Mouse (Mus musculus) adrenal gland, adult (tissue): Measurements from ENCODE around the gene Fblim1.

Source experiments
- DNase-seq, 2 experiments: peaks; one replicate each; pipeline ENCODE4 v3.0.0; 2022 to 2023; ENCODE audit warnings: low spot score in 1 of 2; ENCODE audit not compliant: inconsistent age in 2 of 2

Gene Fblim1

DNA sequence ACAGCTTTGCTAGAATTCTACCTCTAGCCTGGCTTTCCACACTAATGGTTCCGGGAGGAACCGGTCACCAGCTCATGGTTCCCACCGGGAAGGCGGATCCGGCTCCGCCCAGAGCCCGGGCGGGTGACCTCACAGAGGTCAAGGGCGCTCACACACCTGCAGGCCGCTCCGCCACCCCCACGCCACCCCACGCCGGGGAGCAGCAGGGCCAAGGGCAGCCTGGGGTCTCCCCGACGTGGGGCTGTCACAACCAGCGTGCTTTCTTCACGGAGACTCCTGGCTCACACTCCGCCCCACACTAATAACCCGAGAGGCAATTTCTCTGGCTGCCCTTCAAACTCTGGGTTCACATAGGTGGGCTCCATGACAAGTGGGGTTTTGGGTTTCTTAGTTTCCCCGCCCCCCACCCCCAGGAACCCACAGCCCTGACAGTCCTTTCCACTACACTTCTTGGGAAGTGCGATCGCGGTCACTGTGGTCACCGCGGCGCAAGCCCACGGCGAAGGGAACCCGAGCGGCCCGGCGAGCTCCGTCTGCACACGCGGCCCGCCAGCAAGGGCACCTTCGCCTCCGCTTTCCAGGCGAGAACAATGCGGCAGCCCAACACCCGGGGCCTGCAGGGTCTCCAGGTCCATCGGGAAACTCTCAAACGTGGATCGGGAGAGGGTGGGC is 60.7 kb downstream of the Fblim1 start:
- DNase-seq = peak; percentile 86 to 95

DNA sequence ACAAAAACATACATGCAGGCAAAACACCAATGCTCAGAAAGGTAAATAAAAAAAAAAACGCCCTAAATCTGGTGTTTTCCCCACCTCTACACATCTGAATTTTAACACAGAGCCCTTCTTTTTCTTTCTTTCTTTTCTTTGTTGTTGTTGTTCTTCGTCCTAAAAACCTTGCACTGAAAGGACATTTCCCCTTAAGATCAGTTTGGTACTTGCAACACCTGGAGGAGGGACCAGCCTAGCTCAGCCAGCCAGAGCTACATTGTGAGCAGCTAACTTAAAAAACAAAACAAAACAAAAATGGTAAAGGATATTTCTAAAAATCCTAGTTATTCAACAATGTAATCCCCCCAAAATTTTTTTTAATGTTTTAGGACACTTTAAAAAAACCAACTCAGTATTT is 61.4 kb downstream of the Fblim1 start:
- peak in 1 of 2 experiments; percentile 53 for DNase-seq

DNA sequence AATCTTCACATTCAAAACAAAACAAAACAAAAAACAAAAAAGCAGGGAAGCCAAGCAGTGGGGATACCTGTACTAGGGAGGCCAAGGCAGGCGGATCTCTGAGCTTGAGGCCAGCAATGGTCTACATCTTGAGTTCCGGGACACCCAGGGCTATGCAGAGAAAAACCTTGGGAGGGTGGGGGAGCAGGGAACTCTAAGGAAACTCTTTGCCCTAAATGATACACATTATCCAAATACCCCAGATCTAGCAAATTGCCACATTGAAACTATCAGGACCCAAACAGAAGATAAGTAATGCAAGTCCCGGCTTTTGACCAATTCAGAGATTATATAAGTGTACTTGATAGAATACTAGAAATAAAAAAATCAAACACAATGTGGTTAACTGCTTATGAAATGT is 62.3 kb downstream of the Fblim1 start:
- DNase-seq = peak in 1 of 2 experiments; percentile 39

DNA sequence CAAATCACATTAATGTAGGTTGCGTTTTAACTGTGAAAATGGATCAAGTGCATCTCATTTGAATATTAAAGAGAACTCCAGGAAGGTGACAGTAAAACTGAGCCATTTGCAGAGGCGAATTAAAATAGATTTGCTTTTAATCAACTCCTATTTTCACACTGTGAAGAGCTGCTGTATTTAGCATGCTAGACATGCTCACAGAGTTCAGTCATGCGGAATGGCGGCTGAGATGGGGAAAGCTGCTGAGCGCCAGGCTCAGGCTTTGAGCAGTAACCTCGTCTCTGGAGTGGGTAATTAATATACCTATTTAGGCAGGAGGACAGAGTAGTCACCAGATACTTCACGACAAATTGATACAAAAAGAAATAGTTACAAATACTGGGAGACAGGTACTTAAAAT is 64.0 kb downstream of the Fblim1 start:
- DNase-seq = no peak

DNA sequence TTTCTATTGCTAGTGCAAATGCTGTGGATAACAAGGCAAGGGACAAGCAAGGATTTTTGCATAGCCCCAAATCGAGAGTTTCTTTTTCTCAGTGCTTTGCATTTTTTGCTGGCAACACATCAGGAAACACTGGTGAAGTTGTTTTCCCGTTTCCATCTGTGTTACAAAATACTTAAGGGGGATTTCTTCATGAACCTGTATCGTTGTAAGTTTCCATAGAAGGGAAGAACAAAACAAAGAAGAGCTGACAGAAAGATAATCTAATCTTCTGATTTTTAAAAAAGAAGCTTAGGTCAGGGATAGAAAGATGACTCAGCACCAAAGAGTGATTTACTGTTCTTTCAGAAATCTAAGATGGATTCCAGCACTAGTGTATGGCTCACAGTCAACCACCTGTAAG is 65.1 kb downstream of the Fblim1 start:
- peak in 1 of 2 experiments; percentile 67 for DNase-seq

DNA sequence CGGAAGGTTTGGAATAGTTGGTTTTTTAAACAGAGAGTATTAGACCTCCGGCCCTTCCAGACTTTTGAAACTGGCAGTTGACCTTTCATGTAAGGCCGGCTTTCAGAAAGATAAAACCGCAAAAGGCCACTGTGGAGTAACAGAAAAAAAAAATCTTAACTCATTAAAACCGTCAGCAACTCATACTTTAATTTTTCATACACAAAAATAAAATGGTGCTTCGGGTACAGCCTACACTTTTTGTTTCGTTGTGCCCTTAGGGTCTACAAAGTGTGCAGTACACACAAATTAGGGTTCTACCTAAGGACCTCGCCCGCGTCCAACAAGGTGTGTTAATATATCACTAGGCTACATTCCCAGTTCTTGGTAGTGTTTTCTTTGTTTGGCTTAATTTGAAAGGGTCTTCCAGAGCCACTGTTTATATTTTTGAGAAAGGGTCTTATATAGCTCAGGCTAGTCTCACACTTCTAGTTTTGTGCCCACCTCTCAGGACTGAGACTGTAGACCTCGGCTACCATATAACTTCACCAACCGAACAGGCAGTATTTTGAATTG is 66.6 kb downstream of the Fblim1 start:
- DNase-seq = no peak

DNA sequence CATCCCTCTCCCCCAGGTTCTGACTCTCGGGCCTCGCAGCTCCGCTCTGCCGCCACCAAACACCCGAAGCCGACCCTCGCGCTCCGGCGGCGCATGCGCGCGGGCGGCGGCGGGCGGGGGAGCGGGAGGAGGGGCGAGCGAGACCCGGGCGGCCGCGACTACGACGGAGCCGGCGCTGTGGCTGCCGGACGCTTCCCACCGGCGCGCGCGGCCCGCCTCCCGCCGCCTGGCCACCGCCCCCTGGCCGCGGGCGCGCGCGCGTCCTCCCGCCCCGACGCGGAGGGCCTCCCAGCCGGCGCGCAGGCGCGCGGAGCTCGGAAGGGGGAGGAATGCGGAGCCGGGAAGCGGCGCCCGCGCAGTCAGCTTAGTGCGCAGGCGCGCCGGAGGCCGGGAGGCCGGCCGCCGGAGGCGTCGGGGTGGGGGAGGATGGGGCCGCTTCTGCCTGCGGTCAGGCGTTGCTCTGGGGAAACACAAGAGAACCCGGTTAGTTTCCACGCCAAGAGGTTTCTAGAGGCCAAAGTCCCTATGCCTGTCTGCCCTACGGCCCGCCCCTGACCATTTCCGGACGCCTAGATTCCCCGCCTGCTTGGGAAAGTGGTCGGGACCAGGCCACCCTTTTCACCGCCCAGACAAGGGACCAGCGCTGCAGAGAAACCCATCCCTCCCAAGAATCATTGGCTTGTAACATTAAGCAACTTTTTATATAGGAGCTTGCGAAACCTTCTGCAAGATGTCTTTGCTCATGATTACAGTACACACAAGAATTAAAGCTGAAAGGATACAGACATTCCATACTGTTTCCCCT is 67.3 kb downstream of the Fblim1 start, which contains the start of gene Spen:
TSS of gene Spen (minus strand) at position 190 of the 805 bp plus-strand sequence.
- peak; percentile 97 to 98 for DNase-seq

DNA sequence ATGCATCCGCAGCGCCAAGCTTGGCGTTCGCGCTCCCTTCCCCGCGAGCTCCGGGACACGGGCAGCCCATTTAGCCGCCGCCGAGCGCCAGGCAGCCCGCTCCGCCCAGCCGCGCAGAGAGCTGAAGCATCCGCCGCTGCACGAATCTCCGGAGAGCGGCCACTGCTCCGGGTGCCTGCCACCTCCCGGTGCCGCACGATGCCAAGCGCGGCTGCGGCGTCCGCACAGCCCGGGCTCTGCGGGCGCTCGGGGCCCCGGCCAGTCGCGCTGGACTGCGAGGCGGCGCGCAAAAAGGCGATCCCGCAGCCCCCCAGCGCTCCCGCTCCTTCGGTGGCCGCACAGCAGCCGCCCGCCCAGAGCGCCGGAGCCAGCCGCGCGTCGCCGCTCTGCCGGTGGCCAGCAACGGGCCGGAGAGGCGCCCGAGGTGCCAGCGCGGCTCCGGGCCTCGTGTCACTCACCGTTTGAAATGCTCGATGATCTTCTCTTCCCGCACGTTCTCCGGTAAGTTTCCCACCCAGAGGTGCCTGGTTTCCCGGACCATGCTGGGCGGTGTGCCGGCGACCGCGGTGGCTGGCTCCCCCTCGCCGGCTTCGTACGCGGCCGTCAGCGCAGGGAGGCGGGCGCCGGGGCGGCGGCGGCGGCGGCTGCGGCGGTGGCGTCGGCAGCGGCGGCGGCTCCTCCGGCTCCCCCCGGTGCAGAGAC is 68.0 kb downstream of the Fblim1 start:
- DNase-seq = peak; percentile 63 to 81

DNA sequence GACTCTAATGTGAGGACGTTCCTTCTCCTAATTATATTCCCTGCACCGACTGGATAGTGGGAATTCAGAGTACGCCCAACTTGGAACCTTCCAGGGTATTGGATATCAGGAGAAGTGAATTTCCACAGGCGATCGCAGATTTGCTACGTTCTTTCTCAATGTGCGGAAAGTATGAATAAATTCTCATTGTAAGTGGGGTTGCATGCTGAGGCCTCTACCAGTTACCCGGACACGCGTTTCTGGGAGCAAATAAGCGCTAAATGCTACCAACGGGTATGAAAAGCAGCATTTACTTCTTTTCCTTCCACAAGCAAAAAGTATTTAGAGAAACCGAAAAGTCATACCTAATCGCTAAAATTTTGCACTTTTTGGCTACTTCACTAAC is 68.7 kb downstream of the Fblim1 start:
- DNase-seq = no peak

DNA sequence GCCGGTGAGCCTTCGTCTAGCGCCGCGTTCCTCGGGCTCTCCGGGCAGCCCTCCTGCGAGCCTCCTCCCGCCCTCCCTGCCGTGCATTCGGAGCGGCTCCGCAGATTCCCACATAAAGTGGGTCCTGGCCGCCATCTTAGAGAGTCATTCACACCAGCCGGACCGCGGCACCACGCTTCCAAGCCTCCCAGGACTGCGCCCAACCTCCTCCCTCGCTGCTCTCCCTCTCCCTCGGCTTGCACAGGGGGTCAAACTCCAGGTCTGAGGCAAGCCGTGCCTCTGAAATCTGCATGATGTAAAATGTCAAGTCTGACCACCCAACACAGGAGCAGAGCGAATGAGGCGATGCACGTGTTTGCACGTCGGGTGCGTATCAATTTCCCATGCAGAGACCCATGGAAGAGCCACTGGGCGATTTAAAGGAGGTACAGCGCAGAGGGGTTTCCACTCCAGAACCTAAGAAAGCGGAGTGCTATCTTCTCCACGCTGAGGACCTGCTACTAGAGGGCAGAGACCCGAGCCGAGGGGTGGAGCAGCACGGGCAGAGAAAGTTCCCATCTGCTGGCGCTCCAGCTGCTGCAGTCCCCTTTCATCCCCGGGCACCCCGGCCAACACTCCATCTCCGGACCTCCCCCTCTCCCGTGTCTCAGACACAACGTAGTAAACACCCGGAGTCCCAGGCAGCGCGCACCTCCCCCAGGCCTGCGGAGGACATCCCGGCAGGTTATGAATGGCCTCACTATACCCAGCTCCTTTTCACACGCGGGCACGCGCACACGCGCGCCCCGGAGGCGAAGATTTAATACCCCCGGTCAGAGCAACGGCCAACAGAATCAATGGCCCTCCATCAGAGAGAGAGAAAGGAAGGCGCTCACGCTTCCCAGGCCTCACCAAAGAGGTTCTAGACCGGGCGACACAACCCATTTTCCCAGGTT is 69.3 kb downstream of the Fblim1 start:
- DNase-seq = peak; percentile 75 to 91

DNA sequence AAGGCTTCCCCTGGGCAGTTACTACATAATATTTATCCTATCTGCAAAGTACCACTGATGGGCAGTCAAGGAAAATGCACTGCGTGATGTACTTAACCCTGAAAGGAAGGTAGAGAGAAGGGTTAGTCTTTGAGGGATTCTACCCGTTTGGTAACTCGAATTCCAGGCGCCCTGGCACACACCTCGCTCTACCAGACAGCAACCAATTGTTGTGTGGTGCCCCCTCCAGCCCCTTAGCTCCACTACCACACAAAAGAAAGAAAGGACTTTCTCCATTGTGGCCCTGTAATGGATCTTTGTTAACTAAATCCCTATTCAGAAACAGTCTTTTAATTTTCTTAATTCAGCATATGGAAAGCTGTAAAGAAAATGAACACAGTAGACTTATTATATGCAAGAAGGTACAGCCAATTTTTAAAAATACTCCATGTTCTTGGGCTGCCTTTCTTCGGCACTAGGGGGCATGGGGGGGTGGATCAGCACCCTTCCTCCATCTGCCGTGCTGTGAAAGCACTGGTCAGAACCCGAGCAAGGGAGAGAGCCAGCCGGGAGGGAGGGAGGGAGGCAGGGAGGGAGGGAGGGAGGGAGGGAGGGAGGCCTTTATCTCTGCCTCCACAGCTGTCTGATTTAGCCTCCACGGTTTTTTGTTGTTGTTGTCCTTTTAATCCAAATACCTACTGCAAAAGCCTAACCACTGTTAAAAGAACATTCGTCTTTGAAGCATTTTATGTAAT is 70.8 kb downstream of the Fblim1 start:
- DNase-seq = peak; percentile 53 to 79

DNA sequence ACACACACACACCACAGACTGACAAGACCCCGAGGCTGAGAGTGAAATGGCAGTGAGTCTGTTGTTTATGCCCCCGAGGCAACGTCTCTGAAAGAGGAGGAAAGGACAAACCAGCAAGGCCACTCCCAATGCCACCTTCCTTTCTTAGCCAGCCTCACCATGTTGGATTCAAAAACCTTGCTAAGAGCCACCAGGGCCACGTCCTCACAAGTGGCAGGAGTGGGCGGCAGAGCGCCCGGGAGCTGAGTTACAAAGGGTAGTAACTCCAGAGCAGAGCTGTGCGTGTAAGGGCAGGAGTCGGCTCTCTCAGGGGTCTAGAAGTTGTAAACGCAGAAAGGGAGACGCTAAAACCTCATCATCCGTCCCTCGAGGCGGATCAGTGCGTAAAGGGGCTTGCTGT is 74.9 kb downstream of the Fblim1 start:
- peak in 1 of 2 experiments; percentile 77 for DNase-seq

DNA sequence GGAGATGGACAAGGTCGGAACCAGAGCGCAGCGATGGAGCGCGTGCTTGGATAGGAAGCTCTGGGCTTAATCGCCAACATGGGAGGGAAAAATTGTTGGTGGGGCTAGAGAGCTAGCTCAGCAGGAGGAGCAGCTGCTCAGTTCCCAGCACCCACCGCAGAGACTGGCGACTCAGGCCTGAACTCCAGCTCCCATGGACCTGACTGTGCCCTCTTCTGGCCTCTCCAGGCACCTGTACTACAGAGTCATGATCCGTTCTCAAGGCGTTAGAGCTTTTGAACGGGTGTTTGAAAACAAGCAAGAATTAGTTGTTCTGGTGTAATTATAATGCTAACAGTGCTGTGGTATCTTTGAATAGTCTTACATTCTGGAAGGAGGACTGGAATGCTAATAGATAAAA is 77.0 kb downstream of the Fblim1 start:
- no peak for DNase-seq

DNA sequence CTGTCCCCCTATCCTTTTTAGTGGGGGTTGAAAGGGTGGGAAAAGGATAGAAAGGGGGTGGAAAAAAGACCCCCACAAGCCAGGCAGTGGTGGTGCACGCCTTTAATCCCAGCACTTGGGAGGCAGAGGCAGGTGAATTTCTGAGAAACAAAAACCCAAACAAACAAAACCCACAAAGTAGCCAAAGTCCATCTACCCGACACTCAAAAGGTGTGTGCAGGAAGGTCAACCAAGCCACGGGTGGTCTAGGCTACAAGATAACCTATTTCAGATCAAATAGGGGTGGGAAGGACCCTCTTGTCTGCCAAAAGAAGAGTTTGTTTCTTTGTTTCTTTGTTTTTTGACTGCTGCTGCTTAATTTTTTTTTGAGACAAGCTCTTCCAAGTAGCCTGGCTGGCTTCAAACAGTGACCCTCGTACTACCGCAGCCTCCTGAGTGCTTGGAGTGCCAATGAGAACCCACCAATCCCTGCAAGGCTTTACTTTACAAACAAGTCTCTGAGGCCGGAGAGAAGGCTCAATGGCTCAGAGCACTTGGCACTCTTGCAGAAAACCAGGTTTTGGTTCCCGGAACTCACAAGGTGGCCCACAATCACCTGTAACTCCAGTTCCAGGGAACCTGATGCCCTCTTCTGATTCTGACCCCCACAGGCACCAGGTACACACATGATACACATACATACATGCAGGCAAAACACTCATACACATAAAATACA is 78.8 kb downstream of the Fblim1 start:
- no peak for DNase-seq
